Mouse (Mus musculus) cortical plate, adult 2 months (tissue): ENCODE data around the gene Lmo7.

Experiments
- CTCF ChIP-seq: fragments of 200-500 bp; IDR thresholded peaks from 2 replicates; pipeline ENCODE4 v1.5.1; 2011; ENCODE audit warnings: mild to moderate bottlenecking, control low read depth, low read length; ENCODE audit not compliant: insufficient read depth; ENCODE audit errors: extremely low read depth
- POLR2A ChIP-seq: fragments of 200-500 bp; IDR thresholded peaks from 2 replicates; pipeline ENCODE4 v1.6.1; 2011; ENCODE audit warnings: mild to moderate bottlenecking, low read length, control low read depth; ENCODE audit not compliant: insufficient read depth; ENCODE audit errors: extremely low read depth

DNA sequence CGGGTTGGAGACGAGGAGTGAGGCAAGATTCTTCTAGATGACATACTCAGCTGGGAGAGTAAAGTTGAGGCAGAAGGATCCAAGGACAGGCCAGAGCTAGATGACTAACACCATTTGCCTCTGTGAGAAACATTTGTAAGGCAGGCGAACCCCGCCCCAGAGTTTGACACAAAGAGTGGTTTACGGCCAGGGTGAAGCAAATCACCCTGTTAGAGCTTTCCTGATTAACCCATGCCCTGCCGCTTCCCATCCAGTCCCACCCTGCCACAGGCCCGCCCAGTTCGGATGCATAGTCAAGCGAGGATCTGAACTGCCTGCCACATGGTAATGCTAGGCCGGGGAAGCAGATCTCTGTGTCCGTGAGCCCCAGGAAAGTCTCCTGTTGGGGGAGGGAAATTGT is 51.5 kb downstream of the Lmo7 start:
- no peak for TF ChIP-seq CTCF
- TF ChIP-seq POLR2A: no peak
